Mouse (Mus musculus) olfactory bulb, adult 2 months (tissue): ENCODE data around the gene Idh3g.

Experiments used
- CTCF ChIP-seq: fragments of 200-500 bp; IDR thresholded peaks from 2 replicates; pipeline ENCODE4 v1.5.1; 2012; ENCODE audit warnings: low read depth, mild to moderate bottlenecking, low read length, moderate library complexity; ENCODE audit not compliant: insufficient read depth
- POLR2A ChIP-seq: fragments of 200-500 bp; IDR thresholded peaks from 2 replicates; pipeline ENCODE4 v1.6.1; 2012; ENCODE audit warnings: mild to moderate bottlenecking, low read depth, low read length, moderate library complexity; ENCODE audit not compliant: insufficient read depth

GRCm38 (mm10) chrX:73744774-73745481 is 41.8 kb downstream of the Idh3g start:
- TF ChIP-seq POLR2A, result no peak
- no peak for TF ChIP-seq CTCF
